Mouse (Mus musculus) erythroblast, embryonic 14.5 days (primary cell): ENCODE results near the gene Mthfd1l.

ENCODE experiments used
- GATA1 ChIP-seq: IDR thresholded peaks from 2 replicates; pipeline ENCODE4 v1.6.1; 2012; ENCODE audit warnings: low read length, inconsistent platforms, mixed read lengths
- TAL1 ChIP-seq: IDR thresholded peaks from 3 replicates; pipeline ENCODE4 v1.6.1; 2012; ENCODE audit warnings: low read length, inconsistent platforms, mixed read lengths

- TF ChIP-seq GATA1 (no peak), TAL1 (no peak)
These were observed 90.6 kb downstream of the Mthfd1l start for GRCm38 (mm10) chr10:4063537-4063936.
